Mouse (Mus musculus) embryonic fibroblast, embryonic 13.5 days (primary cell): Measurements from ENCODE around the gene Slc9a1. TPM values are rescaled to one million over a fixed set of nuclear protein-coding genes. Genes with fewer than 3 reads are reported as not detected.

ENCODE experiments used
- H3K27ac ChIP-seq: 2 replicates; pipeline ENCODE4 v1.5.1; 2012; ENCODE audit warnings: low read length, control low read depth, inconsistent platforms; ENCODE audit not compliant: insufficient read depth
- H3K4me1 ChIP-seq: 2 replicates; pipeline ENCODE4 v1.6.1; 2011; ENCODE audit warnings: low read length; ENCODE audit not compliant: control insufficient read depth, insufficient read depth
- H3K4me3 ChIP-seq: 2 replicates; pipeline ENCODE4 v1.5.1; 2011; ENCODE audit warnings: mild to moderate bottlenecking, control low read depth, low read length; ENCODE audit not compliant: insufficient read depth
- CTCF ChIP-seq: IDR thresholded peaks from 2 replicates; pipeline ENCODE4 v1.5.1; 2011; ENCODE audit warnings: mild to moderate bottlenecking, control low read depth, low read length, moderate library complexity, borderline replicate concordance; ENCODE audit not compliant: insufficient read depth
- POLR2A ChIP-seq: IDR thresholded peaks from 2 replicates; pipeline ENCODE4 v1.6.1; 2011; ENCODE audit warnings: low read depth, mild to moderate bottlenecking, control low read depth, low read length, moderate library complexity
- polyA plus RNA-seq: library from polyadenylated mRNA; stranded (reverse); fragments of >200 nt; gene quantifications from 2 replicates; pipeline ENCODE4 v1.2.4, GENCODE M21; 2011; ENCODE audit warnings: low read depth; ENCODE audit not compliant: missing spikeins, insufficient read length

Gene Slc9a1
- polyA plus RNA-seq, 1 experiment, result 34.7 TPM

DNA sequence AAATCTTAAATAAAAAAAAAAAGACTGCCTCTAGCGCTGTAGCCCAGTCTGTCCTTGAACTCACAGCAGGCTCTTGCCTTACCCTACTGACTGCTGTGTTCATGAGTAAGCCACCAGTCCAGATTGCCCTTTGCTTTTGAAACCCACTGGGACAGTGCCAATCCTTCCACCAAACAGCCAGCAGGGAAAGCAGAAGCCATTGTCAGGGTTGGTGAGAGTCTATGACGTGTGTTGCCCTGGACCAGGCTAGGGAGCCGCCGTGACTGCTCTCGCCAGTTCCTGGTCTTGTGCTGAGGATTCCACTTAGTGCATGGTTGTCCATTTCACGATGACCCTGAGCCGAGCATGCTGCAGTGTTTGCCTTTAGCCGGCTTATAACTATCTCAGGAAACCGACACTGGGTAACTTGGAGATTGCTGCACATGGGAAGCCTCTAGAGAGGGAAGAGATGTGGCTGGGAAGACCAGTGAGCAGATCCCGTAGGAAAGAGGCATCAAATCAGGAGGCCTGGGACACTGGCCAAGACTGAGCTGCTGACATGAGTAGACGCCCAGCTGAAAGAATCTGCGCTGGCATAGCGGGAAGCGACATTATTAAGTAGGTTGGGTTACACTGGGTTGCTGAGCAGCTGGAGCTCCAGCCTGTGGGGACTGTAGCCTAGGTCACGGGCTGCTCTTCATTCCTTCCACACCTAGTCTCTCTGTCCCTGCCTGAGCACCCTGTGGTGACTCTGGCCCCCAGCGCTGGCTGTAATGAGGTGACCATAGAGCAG, 19.5 kb downstream of the Slc9a1 start:
- no peak for TF ChIP-seq POLR2A
- TF ChIP-seq CTCF, result no peak
- no peak overlapping the region for H3K27ac ChIP-seq

DNA sequence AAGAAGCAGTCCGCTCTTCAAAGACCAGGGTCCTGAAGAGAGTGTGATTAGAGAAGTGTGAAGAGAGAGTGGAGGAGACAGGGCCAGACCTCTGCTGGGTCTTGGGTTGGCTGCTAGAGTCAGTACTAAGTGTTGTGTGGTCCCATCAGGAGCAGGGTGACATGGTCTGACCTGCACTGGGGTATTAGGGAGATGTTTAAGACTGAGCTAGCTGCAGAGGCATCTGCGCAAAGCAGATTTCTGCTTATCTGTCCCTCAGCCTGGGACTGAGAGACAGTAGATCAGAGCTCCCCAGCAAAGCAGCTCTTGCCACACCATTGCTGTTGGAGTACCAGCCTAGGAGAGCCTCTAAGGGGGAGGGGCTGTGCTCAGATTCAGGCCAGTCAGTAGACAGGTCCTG, 20.5 kb downstream of the Slc9a1 start:
- TF ChIP-seq CTCF (no peak), POLR2A (no peak)
- Histone ChIP-seq H3K4me1 (no peaks in the 10 kb centered on the region), H3K27ac (no peak overlapping the region), H3K4me3 (no peak overlapping the region)

More for the DNA sequence above, 19.5 kb downstream of the Slc9a1 start:
- Histone ChIP-seq H3K4me1 (no peaks in the 10 kb centered on the region), H3K4me3 (no peak overlapping the region)

DNA sequence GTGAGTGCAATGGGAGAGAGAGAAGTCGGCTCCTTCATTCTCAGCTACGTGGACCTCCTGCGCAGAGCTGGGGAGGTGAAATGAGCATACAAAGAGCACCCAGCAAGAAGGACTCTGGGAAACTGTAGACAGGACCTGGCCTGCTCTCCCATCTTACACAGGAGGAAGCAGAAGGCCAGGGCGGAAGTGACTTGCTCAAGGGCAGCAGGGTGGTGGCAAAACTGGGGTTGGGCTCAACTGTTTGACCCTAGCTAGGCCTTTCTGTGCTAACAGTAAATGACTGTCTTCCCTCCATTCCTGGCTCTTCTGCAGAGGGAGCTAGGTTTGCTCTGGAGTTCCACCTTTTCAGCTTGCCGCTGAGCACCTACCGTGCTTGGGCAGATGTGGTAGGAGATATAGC, 21.1 kb downstream of the Slc9a1 start:
- Histone ChIP-seq H3K4me1 (no peaks in the 10 kb centered on the region), H3K27ac (no peak overlapping the region), H3K4me3 (no peak overlapping the region)
- no peak for TF ChIP-seq CTCF
- TF ChIP-seq POLR2A, result no peak

DNA sequence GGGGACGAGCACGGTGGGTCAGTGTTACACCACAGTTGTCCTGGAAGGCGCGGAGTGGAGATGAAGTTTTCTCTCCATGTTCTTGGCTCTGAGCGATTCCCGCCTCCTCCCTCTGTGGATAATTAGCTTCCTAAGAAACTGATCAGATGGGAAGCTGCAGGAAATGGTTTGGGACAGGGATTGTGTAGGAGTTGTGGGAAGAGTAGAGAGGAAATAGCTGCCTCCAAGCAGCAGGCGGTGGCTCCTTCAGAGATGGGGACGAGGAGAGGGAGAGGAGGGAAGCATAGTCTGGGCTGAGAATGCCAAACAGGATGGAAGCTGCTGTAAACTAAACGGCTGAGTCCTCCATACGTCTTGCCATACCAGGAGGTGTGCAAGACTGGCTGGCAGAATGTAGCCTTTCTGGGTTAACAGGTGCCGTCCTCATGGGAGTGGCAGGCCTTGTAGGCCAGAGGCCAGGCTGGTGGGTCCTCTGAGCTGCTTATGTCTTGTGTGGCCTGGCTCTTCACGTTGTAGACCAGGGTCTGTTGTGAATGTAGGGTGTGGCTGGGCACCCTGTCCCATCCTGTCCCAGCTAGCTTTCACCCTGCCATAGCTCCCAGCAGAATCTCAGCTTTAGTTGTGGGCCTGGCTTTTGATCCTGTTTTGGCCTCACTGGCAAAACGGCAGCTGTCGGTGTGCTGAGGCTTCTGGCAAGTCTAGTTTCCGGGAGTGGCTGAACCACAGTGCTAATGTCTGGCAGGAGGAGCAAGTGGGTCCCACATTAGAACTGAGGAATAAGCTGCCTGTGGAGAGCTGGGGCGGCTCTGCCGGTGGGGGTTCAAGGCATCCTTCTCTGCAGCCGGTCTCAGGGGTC, 21.9 kb downstream of the Slc9a1 start:
- H3K4me3 ChIP-seq, result no peak overlapping the region
- TF ChIP-seq CTCF, result no peak
- no peak for TF ChIP-seq POLR2A
- no peak overlapping the region for H3K27ac ChIP-seq
- no peaks in the 10 kb centered on the region for H3K4me1 ChIP-seq

DNA sequence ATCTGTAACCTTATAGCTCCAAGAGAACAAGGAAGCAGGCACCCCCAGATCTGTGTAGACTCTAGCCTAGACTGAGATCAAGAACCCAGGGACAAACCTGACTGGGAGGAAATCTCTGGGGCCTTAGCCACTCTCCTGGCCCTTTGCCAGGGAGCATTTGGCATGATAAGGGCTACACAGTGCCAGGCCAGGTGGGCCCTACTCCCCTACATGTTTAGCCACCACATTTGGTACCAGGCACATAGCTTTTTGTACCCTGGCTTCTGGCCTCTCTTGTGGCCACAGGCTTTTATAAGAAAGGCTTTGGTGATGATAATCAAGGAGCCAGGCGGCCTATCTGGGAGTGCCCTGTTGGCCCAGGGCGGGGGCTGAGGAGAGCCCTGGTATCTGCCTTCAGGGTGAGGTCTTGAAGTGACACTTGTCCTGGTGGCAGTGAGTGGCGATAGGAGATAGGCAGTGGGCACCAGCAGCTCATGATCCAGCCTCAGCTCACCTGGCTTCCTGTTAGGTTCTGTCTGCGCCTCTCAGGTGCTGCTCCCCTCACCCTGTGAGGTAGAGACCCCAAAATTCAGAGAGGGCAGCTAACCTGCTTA, 25.6 kb downstream of the Slc9a1 start:
- TF ChIP-seq POLR2A (no peak), CTCF (no peak)
- H3K27ac ChIP-seq, result no peak overlapping the region
- H3K4me3 ChIP-seq, result no peak overlapping the region
- H3K4me1 ChIP-seq, result peaks cover 10% of the 10 kb centered on the region

DNA sequence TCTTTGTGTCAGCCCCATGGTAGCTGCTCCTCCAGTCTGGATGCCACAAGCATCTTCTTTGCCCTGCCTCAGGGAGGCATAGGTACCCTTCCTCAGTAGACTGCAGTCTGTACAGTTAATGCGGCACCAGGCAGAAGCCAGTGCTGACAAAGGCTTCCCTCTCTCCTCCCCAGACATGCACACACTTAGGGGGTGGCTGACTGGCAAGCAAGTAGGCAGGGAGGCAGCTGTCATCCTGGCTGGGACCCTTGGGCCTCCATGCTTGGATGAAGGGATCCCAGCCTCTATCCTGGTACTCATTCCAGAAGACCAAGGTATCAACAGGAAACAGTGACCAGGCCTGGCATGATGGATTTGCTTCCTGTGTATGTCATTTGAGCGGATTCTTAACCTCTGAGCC, 26.6 kb downstream of the Slc9a1 start:
- TF ChIP-seq POLR2A, result no peak
- no peak for TF ChIP-seq CTCF
- no peak overlapping the region for H3K4me3 ChIP-seq
- H3K27ac ChIP-seq, result no peak overlapping the region
- peaks cover 10% of the 10 kb centered on the region for H3K4me1 ChIP-seq

DNA sequence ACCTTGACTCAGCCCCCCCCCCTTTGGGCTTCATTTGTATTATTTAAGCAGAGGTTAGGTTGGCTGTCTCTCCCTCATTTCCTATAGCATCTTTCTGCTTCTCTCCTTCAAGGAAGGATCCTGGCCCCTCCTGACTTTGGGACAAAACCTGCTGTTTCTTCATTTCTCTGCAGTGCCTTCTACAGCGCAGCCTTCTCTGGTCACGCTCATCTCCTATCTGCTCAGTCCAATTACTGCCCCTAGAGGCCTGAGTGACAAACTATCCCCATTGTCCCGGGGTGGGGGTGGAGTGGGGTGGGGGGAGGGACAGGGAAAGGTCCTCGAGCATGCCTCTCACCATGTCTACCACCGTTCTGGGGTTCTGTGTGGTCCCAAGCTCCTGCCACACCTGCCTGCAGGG, 27.8 kb downstream of the Slc9a1 start:
- TF ChIP-seq POLR2A (no peak), CTCF (no peak)
- Histone ChIP-seq H3K4me1 (peaks cover 10% of the 10 kb centered on the region), H3K4me3 (no peak overlapping the region)

DNA sequence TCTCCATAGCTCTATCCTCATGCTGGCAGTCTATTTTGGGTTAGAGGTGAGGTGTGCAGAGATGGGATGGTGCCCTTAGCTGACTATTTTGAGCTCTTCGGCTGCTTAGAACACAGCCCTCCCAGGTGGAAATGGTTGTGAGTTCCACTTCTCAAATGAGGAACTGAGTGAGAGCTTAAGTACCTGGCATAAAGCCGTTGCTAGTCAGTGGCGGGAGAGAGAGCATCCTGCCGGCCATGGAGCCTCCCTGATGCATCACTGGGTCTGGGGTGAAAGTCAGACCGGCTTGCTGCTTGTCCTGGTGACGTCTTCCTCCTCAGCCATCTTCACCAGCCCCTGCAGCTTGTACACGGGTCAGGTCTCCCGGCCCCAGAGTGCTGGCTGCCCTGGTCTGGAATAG, 28.5 kb downstream of the Slc9a1 start:
- H3K27ac ChIP-seq, result no peak overlapping the region
- H3K4me3 ChIP-seq, result no peak overlapping the region
- H3K4me1 ChIP-seq, result peaks cover 10% of the 10 kb centered on the region
- TF ChIP-seq POLR2A (no peak), CTCF (no peak)

More for the DNA sequence above, 27.8 kb downstream of the Slc9a1 start:
- H3K27ac ChIP-seq, result no peak overlapping the region

DNA sequence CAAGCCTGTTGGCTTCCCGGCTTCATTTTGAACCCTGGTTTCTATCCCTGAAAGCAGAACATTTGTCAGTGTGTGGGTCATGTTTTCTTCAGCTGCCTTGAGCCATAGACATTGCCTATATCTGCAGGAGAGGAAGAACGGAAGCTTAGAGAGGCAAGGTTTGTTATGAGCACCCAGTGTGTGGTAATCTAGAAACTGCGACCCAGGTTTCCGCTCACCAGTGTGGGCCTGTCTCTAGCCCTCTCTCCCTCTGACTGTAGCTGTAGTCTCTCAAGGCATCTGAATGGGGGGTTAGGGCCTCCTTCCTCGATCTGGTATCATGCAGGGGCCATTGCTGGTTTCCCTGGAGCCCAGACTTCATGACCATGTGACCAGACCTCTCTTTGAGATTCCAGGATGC, 29.1 kb downstream of the Slc9a1 start:
- H3K4me3 ChIP-seq, result no peak overlapping the region
- H3K4me1 ChIP-seq, result peaks cover 10% of the 10 kb centered on the region
- no peak overlapping the region; the same call in 1 of the 2 replicates for H3K27ac ChIP-seq
- TF ChIP-seq CTCF, result no peak
- TF ChIP-seq POLR2A, result no peak
